Mouse (Mus musculus): ENCODE results near the gene Fam193a.

Gene Fam193a

GRCm38 (mm10) chr5:34520458-34521209 is 150.9 kb downstream of the Fam193a start:
- peak; percentile 71 for DNase-seq (ENCODE audit: low read depth, low spot score)

- DNase-seq (ENCODE audit: low read depth, low spot score): no peak
Measured at GRCm38 (mm10) chr5:34521337-34521736, 151.6 kb downstream of the Fam193a start.

- peak; percentile 33 for DNase-seq (ENCODE audit: low read depth, low spot score)
Measured at GRCm38 (mm10) chr5:34523958-34524485, 154.3 kb downstream of the Fam193a start.

- DNase-seq (ENCODE audit: low read depth, low spot score): no peak
Measured at GRCm38 (mm10) chr5:34524511-34524910, 154.8 kb downstream of the Fam193a start.

GRCm38 (mm10) chr5:34525663-34526476 is 156.1 kb downstream of the Fam193a start, which contains the start of gene Sh3bp2:
Gene Sh3bp2, plus strand, starts transcription at chr5:34525838.
- peak; percentile 93 for DNase-seq (ENCODE audit: low read depth, low spot score)

GRCm38 (mm10) chr5:34526477-34526775 is 156.7 kb downstream of the Fam193a start:
- peak; percentile 11 for DNase-seq (ENCODE audit: low read depth, low spot score)

- DNase-seq (ENCODE audit: low read depth, low spot score): no peak
Measured at GRCm38 (mm10) chr5:34527352-34527751, 157.6 kb downstream of the Fam193a start.

- no peak for DNase-seq (ENCODE audit: low read depth, low spot score)
Measured at GRCm38 (mm10) chr5:34528724-34529123, 159.0 kb downstream of the Fam193a start.

GRCm38 (mm10) chr5:34530116-34530515 is 160.4 kb downstream of the Fam193a start:
- no peak for DNase-seq (ENCODE audit: low read depth, low spot score)

GRCm38 (mm10) chr5:34530687-34531086 is 161.0 kb downstream of the Fam193a start:
- no peak for DNase-seq (ENCODE audit: low read depth, low spot score)

- no peak for DNase-seq (ENCODE audit: low read depth, low spot score)
Measured at GRCm38 (mm10) chr5:34533066-34533465, 163.3 kb downstream of the Fam193a start.

GRCm38 (mm10) chr5:34533820-34534219 is 164.1 kb downstream of the Fam193a start:
- DNase-seq (ENCODE audit: low read depth, low spot score): no peak

- no peak for DNase-seq (ENCODE audit: low read depth, low spot score)
Measured at GRCm38 (mm10) chr5:34534776-34535581, 165.2 kb downstream of the Fam193a start.

GRCm38 (mm10) chr5:34535831-34536230 is 166.1 kb downstream of the Fam193a start:
- no peak for DNase-seq (ENCODE audit: low read depth, low spot score)

All from CD4-positive helper T cell, adult 2 months (primary cell).